Mouse (Mus musculus): ENCODE data around the gene Zfp385b. TPM values are rescaled to one million over a fixed set of nuclear protein-coding genes. Genes with fewer than 3 reads are reported as not detected.

The Zfp385b gene
- polyA plus RNA-seq, 1 experiment from 2014 or later, result 3.3 TPM

DNA sequence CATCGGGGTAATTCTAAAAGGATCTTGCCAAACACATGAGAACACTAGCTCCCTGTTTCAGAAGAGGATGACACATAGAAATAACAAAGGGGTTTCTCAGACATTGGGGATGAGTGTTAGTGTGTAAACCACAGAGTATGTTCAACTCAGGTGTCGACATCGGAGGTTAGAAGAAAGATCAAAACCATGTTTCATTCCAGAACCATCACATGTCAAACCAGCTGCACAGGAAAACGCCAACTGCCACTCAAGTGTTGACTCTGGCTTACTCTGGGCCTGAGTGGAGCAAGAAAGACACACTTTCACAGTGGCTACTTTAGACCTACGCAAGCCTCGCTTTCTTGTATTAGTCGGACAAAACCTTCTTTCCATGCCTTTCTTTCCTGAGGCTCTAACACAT is 74.2 kb downstream of the Zfp385b start:
- no peaks in the 10 kb centered on the region for H3K27me3 ChIP-seq (replicated peaks)
- H3K9ac ChIP-seq, result no peak overlapping the region
- H3K36me3 ChIP-seq, result no peaks in the 10 kb centered on the region
- no peaks in the 10 kb centered on the region for H3K9me3 ChIP-seq
- ATAC-seq (ENCODE audit: extremely low read depth, insufficient number of reproducible peaks, low FRiP score, low TSS enrichment), result no peak
- no peaks in the 10 kb centered on the region for H3K4me1 ChIP-seq
- no peak overlapping the region for H3K4me3 ChIP-seq
- H3K27ac ChIP-seq (replicated peaks), result no peak overlapping the region
- WGBS, result 79% methylated on average over 7 of the region's 7 CpGs
- H3K4me2 ChIP-seq, result no peak overlapping the region

- H3K36me3 ChIP-seq, result no peaks in the 10 kb centered on the region
- H3K9ac ChIP-seq, result no peak overlapping the region
- H3K4me2 ChIP-seq, result no peak overlapping the region
- H3K9me3 ChIP-seq, result no peaks in the 10 kb centered on the region
- no peak for ATAC-seq (ENCODE audit: extremely low read depth, insufficient number of reproducible peaks, low FRiP score, low TSS enrichment)
- no peaks in the 10 kb centered on the region for H3K27me3 ChIP-seq (replicated peaks)
- 63% methylated on average over 4 of the region's 4 CpGs for WGBS
- no peak overlapping the region for H3K27ac ChIP-seq (replicated peaks)
- no peak overlapping the region for H3K4me3 ChIP-seq
- no peaks in the 10 kb centered on the region for H3K4me1 ChIP-seq
Observed at GRCm38 (mm10) chr2:77742359-77742758, 77.1 kb downstream of the Zfp385b start.

GRCm38 (mm10) chr2:77730196-77730595 is 89.2 kb downstream of the Zfp385b start:
- H3K9ac ChIP-seq, result no peak overlapping the region
- no peak overlapping the region for H3K4me3 ChIP-seq
- H3K4me1 ChIP-seq, result peaks cover 4% of the 10 kb centered on the region; the same call in 1 of the 2 replicates
- H3K27ac ChIP-seq (replicated peaks), result no peak overlapping the region
- no peak for ATAC-seq (ENCODE audit: extremely low read depth, insufficient number of reproducible peaks, low FRiP score, low TSS enrichment)
- H3K27me3 ChIP-seq (replicated peaks), result no peaks in the 10 kb centered on the region
- no peaks in the 10 kb centered on the region for H3K9me3 ChIP-seq
- H3K36me3 ChIP-seq, result no peaks in the 10 kb centered on the region
- WGBS, result 67% methylated on average over 2 of the region's 2 CpGs
- no peak overlapping the region for H3K4me2 ChIP-seq

- no peak overlapping the region for H3K4me2 ChIP-seq
- no peak overlapping the region for H3K9ac ChIP-seq
- H3K36me3 ChIP-seq, result no peaks in the 10 kb centered on the region
- H3K4me1 ChIP-seq, result peaks cover 4% of the 10 kb centered on the region; the same call in 1 of the 2 replicates
- no peak overlapping the region for H3K27ac ChIP-seq (replicated peaks)
- no peaks in the 10 kb centered on the region for H3K9me3 ChIP-seq
- 67% methylated on average over 7 of the region's 7 CpGs for WGBS
- no peak for ATAC-seq (ENCODE audit: extremely low read depth, insufficient number of reproducible peaks, low FRiP score, low TSS enrichment)
- no peak overlapping the region for H3K4me3 ChIP-seq
- H3K27me3 ChIP-seq (replicated peaks), result no peaks in the 10 kb centered on the region
Observed at GRCm38 (mm10) chr2:77726798-77727197, 92.6 kb downstream of the Zfp385b start.

DNA sequence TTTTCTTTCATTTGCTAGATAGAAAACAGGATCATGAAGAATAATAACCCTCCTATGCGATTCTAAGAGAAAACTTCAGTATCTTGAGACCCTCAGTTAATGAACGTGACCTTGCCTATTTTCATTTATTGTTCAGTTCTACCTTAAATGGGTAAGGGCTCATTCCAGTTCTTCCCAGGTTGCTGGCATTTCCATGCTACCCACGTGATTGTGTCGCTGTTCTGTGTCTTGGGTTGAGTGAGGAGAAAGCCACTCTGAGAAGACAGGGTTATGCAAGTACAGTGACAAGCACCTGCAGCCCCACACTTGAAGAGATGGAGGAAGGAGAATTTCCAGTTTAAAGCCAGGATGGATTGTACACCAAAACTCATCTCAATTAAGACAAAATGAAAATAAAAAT is 98.6 kb downstream of the Zfp385b start:
- WGBS, result 75% methylated on average over 4 of the region's 4 CpGs
- H3K27me3 ChIP-seq (replicated peaks), result no peaks in the 10 kb centered on the region
- H3K9me3 ChIP-seq, result no peaks in the 10 kb centered on the region
- ATAC-seq (ENCODE audit: extremely low read depth, insufficient number of reproducible peaks, low FRiP score, low TSS enrichment), result no peak
- H3K4me3 ChIP-seq, result no peak overlapping the region
- H3K36me3 ChIP-seq, result no peaks in the 10 kb centered on the region
- no peak overlapping the region for H3K4me2 ChIP-seq
- H3K9ac ChIP-seq, result no peak overlapping the region
- H3K27ac ChIP-seq (replicated peaks), result no peak overlapping the region
- no peaks in the 10 kb centered on the region for H3K4me1 ChIP-seq

- no peaks in the 10 kb centered on the region for H3K4me1 ChIP-seq
Observed at GRCm38 (mm10) chr2:77716367-77716766, 103.1 kb downstream of the Zfp385b start.

GRCm38 (mm10) chr2:77713886-77714285 is 105.6 kb downstream of the Zfp385b start:
- Histone ChIP-seq H3K27ac (replicated peaks) (no peak overlapping the region), H3K36me3 (no peaks in the 10 kb centered on the region), H3K27me3 (replicated peaks) (0 out of 2 replicates have a peak, but pooled peaks cover 4% of the 10 kb centered on the region), H3K4me2 (no peak overlapping the region), H3K4me3 (no peak overlapping the region), H3K9me3 (no peaks in the 10 kb centered on the region), H3K9ac (no peak overlapping the region), H3K4me1 (no peaks in the 10 kb centered on the region)
- 59% methylated on average over 5 of the region's 5 CpGs for WGBS
- no peak for ATAC-seq (ENCODE audit: extremely low read depth, insufficient number of reproducible peaks, low FRiP score, low TSS enrichment)

More at GRCm38 (mm10) chr2:77716367-77716766, 103.1 kb downstream of the Zfp385b start:
- ATAC-seq (ENCODE audit: extremely low read depth, insufficient number of reproducible peaks, low FRiP score, low TSS enrichment), result no peak
- Histone ChIP-seq H3K9ac (no peak overlapping the region), H3K4me2 (no peak overlapping the region), H3K27me3 (replicated peaks) (0 out of 2 replicates have a peak, but pooled peaks cover 4% of the 10 kb centered on the region), H3K4me3 (no peak overlapping the region), H3K36me3 (no peaks in the 10 kb centered on the region), H3K27ac (replicated peaks) (no peak overlapping the region), H3K9me3 (no peaks in the 10 kb centered on the region)
- WGBS, result 67% methylated on average over 3 of the region's 3 CpGs

- H3K4me1 ChIP-seq, result no peaks in the 10 kb centered on the region
- no peaks in the 10 kb centered on the region for H3K36me3 ChIP-seq
- H3K9me3 ChIP-seq, result no peaks in the 10 kb centered on the region
- ATAC-seq (ENCODE audit: extremely low read depth, insufficient number of reproducible peaks, low FRiP score, low TSS enrichment), result no peak
- H3K27ac ChIP-seq (replicated peaks), result no peak overlapping the region
- no peak overlapping the region for H3K4me2 ChIP-seq
- no peak overlapping the region for H3K9ac ChIP-seq
- 0 out of 2 replicates have a peak, but pooled peaks cover 4% of the 10 kb centered on the region for H3K27me3 ChIP-seq (replicated peaks)
- H3K4me3 ChIP-seq, result no peak overlapping the region
- 64% methylated on average over 1 of the region's 1 CpGs for WGBS
Observed at GRCm38 (mm10) chr2:77711751-77712150, 107.7 kb downstream of the Zfp385b start.

DNA sequence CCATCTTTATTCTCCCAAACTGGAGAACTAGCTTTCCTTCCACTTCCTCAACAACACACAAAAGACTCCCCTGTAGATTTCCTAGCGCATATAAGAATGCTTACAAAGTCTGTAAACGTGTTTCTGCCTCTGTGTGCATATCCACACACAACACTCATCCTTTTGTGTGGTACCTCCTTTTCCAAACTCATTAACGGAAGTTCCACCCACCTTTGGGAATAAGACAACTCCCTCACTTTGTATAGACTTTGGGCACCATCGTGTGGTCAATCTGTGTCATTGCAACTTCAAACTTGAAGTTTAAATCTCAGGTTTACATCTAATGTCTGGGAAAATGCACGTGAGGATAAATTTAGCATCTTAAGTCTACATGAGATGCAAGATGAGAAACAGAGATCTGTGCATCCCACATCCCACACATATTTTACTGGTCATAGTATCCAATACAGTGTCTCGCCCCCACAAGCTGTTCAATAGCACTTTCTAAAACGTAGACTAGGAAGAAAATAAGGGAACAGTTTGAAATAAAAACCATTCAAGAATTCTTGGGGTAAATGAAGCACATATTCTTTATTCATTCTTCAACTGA is 110.1 kb downstream of the Zfp385b start:
- 24% methylated on average over 7 of the region's 7 CpGs for WGBS
- H3K4me1 ChIP-seq, result no peaks in the 10 kb centered on the region
- H3K4me3 ChIP-seq, result peak overlapping the region; percentile 6; the same call in 1 of the 2 replicates
- H3K9me3 ChIP-seq, result no peaks in the 10 kb centered on the region
- no peak for ATAC-seq (ENCODE audit: extremely low read depth, insufficient number of reproducible peaks, low FRiP score, low TSS enrichment)
- peak overlapping the region; percentile 42 for H3K4me2 ChIP-seq
- H3K36me3 ChIP-seq, result no peaks in the 10 kb centered on the region
- H3K27ac ChIP-seq (replicated peaks), result no peak overlapping the region
- 0 out of 2 replicates have a peak, but pooled peaks cover 4% of the 10 kb centered on the region for H3K27me3 ChIP-seq (replicated peaks)
- no peak overlapping the region for H3K9ac ChIP-seq

DNA sequence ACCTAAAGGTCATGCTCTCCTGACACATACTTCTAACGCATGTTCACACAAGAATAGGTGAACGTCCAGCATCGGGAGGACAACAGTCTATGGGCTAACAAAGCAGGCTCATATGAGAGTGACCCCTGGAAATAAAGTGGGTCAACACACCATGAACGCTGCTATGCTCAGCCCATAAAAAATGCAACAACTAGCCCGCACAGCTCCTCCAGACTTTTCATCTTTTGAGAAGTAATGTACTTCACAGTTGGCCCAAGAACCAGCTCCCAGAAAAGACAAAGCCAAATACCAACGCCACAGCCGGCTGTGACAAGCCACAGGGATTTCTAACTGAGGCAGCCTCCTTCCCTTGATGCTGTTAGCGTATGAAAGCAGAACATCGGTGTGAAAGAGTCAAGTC is 112.3 kb downstream of the Zfp385b start:
- H3K27ac ChIP-seq (replicated peaks), result no peak overlapping the region
- no peaks in the 10 kb centered on the region for H3K9me3 ChIP-seq
- H3K4me2 ChIP-seq, result no peak overlapping the region
- H3K36me3 ChIP-seq, result no peaks in the 10 kb centered on the region
- WGBS, result 74% methylated on average over 9 of the region's 9 CpGs
- no peak overlapping the region for H3K4me3 ChIP-seq
- 0 out of 2 replicates have a peak, but pooled peaks cover 3% of the 10 kb centered on the region for H3K4me1 ChIP-seq
- no peak overlapping the region for H3K9ac ChIP-seq
- ATAC-seq (ENCODE audit: extremely low read depth, insufficient number of reproducible peaks, low FRiP score, low TSS enrichment), result no peak
- H3K27me3 ChIP-seq (replicated peaks), result no peaks in the 10 kb centered on the region

DNA sequence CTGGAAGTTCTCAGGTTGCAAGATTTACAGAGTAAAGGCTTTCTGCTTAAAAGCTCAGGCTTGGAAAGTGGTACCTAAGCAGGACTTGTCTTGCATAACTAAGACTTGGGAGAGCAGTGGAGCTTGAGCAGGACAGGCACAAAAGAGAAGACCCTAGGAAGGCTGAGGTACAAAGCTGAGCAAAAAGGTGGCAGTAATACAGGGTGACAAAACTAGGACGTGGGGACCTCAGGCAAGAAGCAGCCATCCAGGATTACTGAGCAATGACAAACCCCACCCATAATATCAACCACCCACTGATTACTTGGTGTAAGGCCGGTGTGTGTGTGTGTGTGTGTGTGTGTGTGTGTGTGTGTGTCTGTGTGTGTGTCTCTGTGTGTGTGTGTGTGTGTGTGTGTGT is 114.0 kb downstream of the Zfp385b start:
- Histone ChIP-seq H3K4me1 (0 out of 2 replicates have a peak, but pooled peaks cover 3% of the 10 kb centered on the region), H3K4me3 (no peak overlapping the region), H3K4me2 (no peak overlapping the region), H3K27ac (replicated peaks) (no peak overlapping the region), H3K36me3 (no peaks in the 10 kb centered on the region), H3K9me3 (no peaks in the 10 kb centered on the region), H3K9ac (no peak overlapping the region), H3K27me3 (replicated peaks) (no peaks in the 10 kb centered on the region)
- ATAC-seq (ENCODE audit: extremely low read depth, insufficient number of reproducible peaks, low FRiP score, low TSS enrichment), result no peak
- WGBS, result 67% methylated on average over 2 of the region's 2 CpGs

GRCm38 (mm10) chr2:77703080-77703479 is 116.4 kb downstream of the Zfp385b start:
- Histone ChIP-seq H3K36me3 (no peaks in the 10 kb centered on the region), H3K4me2 (peak overlapping the region; percentile 64), H3K4me1 (0 out of 2 replicates have a peak, but pooled peaks cover 3% of the 10 kb centered on the region), H3K4me3 (peak overlapping the region; percentile 39), H3K27ac (replicated peaks) (no peak overlapping the region), H3K27me3 (replicated peaks) (no peaks in the 10 kb centered on the region), H3K9ac (peak overlapping the region; percentile 59), H3K9me3 (no peaks in the 10 kb centered on the region)
- ATAC-seq (ENCODE audit: extremely low read depth, insufficient number of reproducible peaks, low FRiP score, low TSS enrichment), result no peak
- 47% methylated on average over 19 of the region's 19 CpGs for WGBS

Data from heart, embryonic 13.5 days (tissue).